Mouse (Mus musculus): Measurements from ENCODE around the gene Tmem252. TPM values are rescaled to one million over a fixed set of nuclear protein-coding genes. Genes with fewer than 3 reads are reported as not detected.

The Tmem252 gene
- polyA plus RNA-seq, 1 experiment from 2014 or later, result 3.8 TPM

GRCm38 (mm10) chr19:24650428-24650827 lies 23.4 kb upstream of the Tmem252 start:
- no peak for ATAC-seq
- 79% methylated on average over 8 of the region's 8 CpGs for WGBS
- no peak overlapping the region for H3K27ac ChIP-seq (ENCODE audit: low read length)

GRCm38 (mm10) chr19:24651595-24651994 lies 22.2 kb upstream of the Tmem252 start:
- 64% methylated on average over 2 of the region's 2 CpGs for WGBS
- no peak overlapping the region for H3K4me2 ChIP-seq (ENCODE audit: low read depth, low read length)
- no peaks in the 10 kb centered on the region for H3K4me1 ChIP-seq (ENCODE audit: control insufficient read depth, insufficient read depth, low read length)
- no peak for ATAC-seq
- no peak overlapping the region for H3K4me3 ChIP-seq (ENCODE audit: low read length)
- no peak overlapping the region for H3K27ac ChIP-seq (ENCODE audit: low read length)
- H3K9ac ChIP-seq (ENCODE audit: low read depth, low read length), result no peak overlapping the region
- H3K27me3 ChIP-seq (replicated peaks; ENCODE audit: control insufficient read depth, insufficient read depth, low read length), result no peaks in the 10 kb centered on the region
- H3K36me3 ChIP-seq (ENCODE audit: control insufficient read depth, insufficient read depth, low read length), result no peaks in the 10 kb centered on the region
- no peaks in the 10 kb centered on the region for H3K9me3 ChIP-seq (ENCODE audit: control insufficient read depth, low read length)

More at GRCm38 (mm10) chr19:24650428-24650827, 23.4 kb upstream of the Tmem252 start:
- H3K9ac ChIP-seq (ENCODE audit: low read depth, low read length), result no peak overlapping the region
- H3K27me3 ChIP-seq (replicated peaks; ENCODE audit: control insufficient read depth, insufficient read depth, low read length), result no peaks in the 10 kb centered on the region
- H3K9me3 ChIP-seq (ENCODE audit: control insufficient read depth, low read length), result no peaks in the 10 kb centered on the region
- no peaks in the 10 kb centered on the region for H3K4me1 ChIP-seq (ENCODE audit: control insufficient read depth, insufficient read depth, low read length)
- no peak overlapping the region for H3K4me3 ChIP-seq (ENCODE audit: low read length)
- H3K36me3 ChIP-seq (ENCODE audit: control insufficient read depth, insufficient read depth, low read length), result no peaks in the 10 kb centered on the region
- no peak overlapping the region for H3K4me2 ChIP-seq (ENCODE audit: low read depth, low read length)

GRCm38 (mm10) chr19:24652342-24653019 lies 21.3 kb upstream of the Tmem252 start:
- Histone ChIP-seq H3K27ac (ENCODE audit: low read length) (no peak overlapping the region), H3K4me1 (ENCODE audit: control insufficient read depth, insufficient read depth, low read length) (no peaks in the 10 kb centered on the region), H3K9ac (ENCODE audit: low read depth, low read length) (no peak overlapping the region), H3K4me3 (ENCODE audit: low read length) (no peak overlapping the region), H3K9me3 (ENCODE audit: control insufficient read depth, low read length) (no peaks in the 10 kb centered on the region), H3K27me3 (replicated peaks; ENCODE audit: control insufficient read depth, insufficient read depth, low read length) (no peaks in the 10 kb centered on the region), H3K36me3 (ENCODE audit: control insufficient read depth, insufficient read depth, low read length) (no peaks in the 10 kb centered on the region), H3K4me2 (ENCODE audit: low read depth, low read length) (no peak overlapping the region)
- WGBS, result 37% methylated on average over 6 of the region's 6 CpGs
- peak; percentile 86 for ATAC-seq

GRCm38 (mm10) chr19:24653230-24653799 lies 20.5 kb upstream of the Tmem252 start:
- Histone ChIP-seq H3K9me3 (ENCODE audit: control insufficient read depth, low read length) (no peaks in the 10 kb centered on the region), H3K27me3 (replicated peaks; ENCODE audit: control insufficient read depth, insufficient read depth, low read length) (no peaks in the 10 kb centered on the region), H3K4me2 (ENCODE audit: low read depth, low read length) (no peak overlapping the region), H3K9ac (ENCODE audit: low read depth, low read length) (no peak overlapping the region), H3K27ac (ENCODE audit: low read length) (no peak overlapping the region), H3K36me3 (ENCODE audit: control insufficient read depth, insufficient read depth, low read length) (no peaks in the 10 kb centered on the region), H3K4me3 (ENCODE audit: low read length) (no peak overlapping the region), H3K4me1 (ENCODE audit: control insufficient read depth, insufficient read depth, low read length) (no peaks in the 10 kb centered on the region)
- no peak for ATAC-seq
- 68% methylated on average over 9 of the region's 9 CpGs for WGBS

GRCm38 (mm10) chr19:24656981-24657380 lies 16.8 kb upstream of the Tmem252 start:
- no peak for ATAC-seq
- Histone ChIP-seq H3K9ac (ENCODE audit: low read depth, low read length) (no peak overlapping the region), H3K36me3 (ENCODE audit: control insufficient read depth, insufficient read depth, low read length) (no peaks in the 10 kb centered on the region), H3K27ac (ENCODE audit: low read length) (no peak overlapping the region), H3K27me3 (replicated peaks; ENCODE audit: control insufficient read depth, insufficient read depth, low read length) (no peaks in the 10 kb centered on the region), H3K4me2 (ENCODE audit: low read depth, low read length) (no peak overlapping the region), H3K9me3 (ENCODE audit: control insufficient read depth, low read length) (no peaks in the 10 kb centered on the region), H3K4me3 (ENCODE audit: low read length) (no peak overlapping the region), H3K4me1 (ENCODE audit: control insufficient read depth, insufficient read depth, low read length) (no peaks in the 10 kb centered on the region)
- WGBS, result 61% methylated on average over 3 of the region's 3 CpGs

DNA sequence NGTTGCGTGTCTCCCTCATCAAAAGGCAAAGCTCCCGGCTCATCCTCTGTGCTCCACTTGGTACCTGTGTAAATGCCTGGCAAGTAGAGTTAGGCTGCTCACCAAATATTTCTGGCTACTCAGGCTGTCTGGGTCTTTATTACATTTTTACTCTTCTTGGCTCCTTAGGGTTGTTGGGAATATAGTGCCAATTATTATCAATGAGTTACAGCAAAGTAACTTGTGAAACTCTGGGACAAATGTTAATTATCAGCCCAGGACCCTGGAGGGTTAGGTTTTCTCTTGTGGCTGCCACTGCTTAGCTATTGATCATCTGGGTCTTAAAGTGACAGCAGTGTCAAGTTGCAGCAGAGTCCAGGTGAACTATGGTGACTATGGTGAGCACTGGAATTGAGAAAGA lies 11.5 kb upstream of the Tmem252 start:
- H3K27ac ChIP-seq (ENCODE audit: low read length), result no peak overlapping the region
- no peaks in the 10 kb centered on the region for H3K9me3 ChIP-seq (ENCODE audit: control insufficient read depth, low read length)
- no peak overlapping the region for H3K4me2 ChIP-seq (ENCODE audit: low read depth, low read length)
- WGBS, result 85% methylated on average over 2 of the region's 2 CpGs
- no peaks in the 10 kb centered on the region for H3K27me3 ChIP-seq (replicated peaks; ENCODE audit: control insufficient read depth, insufficient read depth, low read length)
- no peak overlapping the region for H3K9ac ChIP-seq (ENCODE audit: low read depth, low read length)
- H3K4me1 ChIP-seq (ENCODE audit: control insufficient read depth, insufficient read depth, low read length), result no peaks in the 10 kb centered on the region
- no peak overlapping the region for H3K4me3 ChIP-seq (ENCODE audit: low read length)
- H3K36me3 ChIP-seq (ENCODE audit: control insufficient read depth, insufficient read depth, low read length), result no peaks in the 10 kb centered on the region
- no peak for ATAC-seq

DNA sequence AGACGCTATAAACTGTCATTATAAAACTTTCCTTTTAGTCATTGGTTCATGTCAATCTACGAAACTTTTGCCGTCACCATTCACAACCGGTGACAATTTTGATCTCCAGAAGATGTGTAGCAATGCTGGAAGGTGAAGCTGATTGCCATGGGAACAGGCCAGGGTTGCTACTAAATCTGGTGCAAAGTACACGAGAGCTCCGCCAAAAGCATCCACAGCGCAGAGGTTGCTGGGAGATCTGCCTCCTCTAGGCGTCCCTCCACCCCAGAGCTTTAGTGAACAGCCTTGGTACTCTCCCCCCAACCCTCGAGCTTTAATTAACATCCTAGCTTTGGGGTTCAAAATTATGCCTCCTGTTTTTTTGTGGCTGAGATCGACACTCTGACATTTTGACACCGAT lies 8.0 kb upstream of the Tmem252 start:
- Histone ChIP-seq H3K4me2 (ENCODE audit: low read depth, low read length) (no peak overlapping the region), H3K4me1 (ENCODE audit: control insufficient read depth, insufficient read depth, low read length) (no peaks in the 10 kb centered on the region), H3K36me3 (ENCODE audit: control insufficient read depth, insufficient read depth, low read length) (no peaks in the 10 kb centered on the region), H3K27me3 (replicated peaks; ENCODE audit: control insufficient read depth, insufficient read depth, low read length) (no peaks in the 10 kb centered on the region), H3K4me3 (ENCODE audit: low read length) (no peak overlapping the region), H3K9ac (ENCODE audit: low read depth, low read length) (no peak overlapping the region), H3K27ac (ENCODE audit: low read length) (no peak overlapping the region), H3K9me3 (ENCODE audit: control insufficient read depth, low read length) (no peaks in the 10 kb centered on the region)
- 75% methylated on average over 11 of the region's 11 CpGs for WGBS
- ATAC-seq, result no peak

DNA sequence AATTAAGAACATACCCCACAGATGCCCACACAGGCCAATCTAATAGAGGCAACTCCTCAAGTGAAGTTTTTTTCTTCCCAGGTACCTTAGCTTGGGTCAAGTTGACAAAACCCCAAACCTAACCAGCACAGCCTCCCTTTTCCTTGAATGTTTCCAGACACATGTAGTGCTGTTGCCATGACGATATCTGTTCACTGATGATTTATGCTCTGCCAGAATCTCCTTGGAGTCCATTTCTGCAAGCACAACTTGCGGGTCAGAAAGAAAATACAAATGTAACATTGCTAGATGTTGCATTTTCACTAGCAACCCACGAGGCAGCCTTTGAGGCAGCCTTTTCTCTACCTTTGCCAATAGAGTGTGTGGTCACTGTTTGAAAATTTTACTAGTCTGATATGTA lies 6.3 kb upstream of the Tmem252 start:
- no peak overlapping the region for H3K4me3 ChIP-seq (ENCODE audit: low read length)
- WGBS, result 66% methylated on average over 3 of the region's 3 CpGs
- no peak overlapping the region for H3K27ac ChIP-seq (ENCODE audit: low read length)
- no peak overlapping the region for H3K9ac ChIP-seq (ENCODE audit: low read depth, low read length)
- 0 out of 2 replicates have a peak, but pooled peaks cover under 1% of the 10 kb centered on the region for H3K4me1 ChIP-seq (ENCODE audit: control insufficient read depth, insufficient read depth, low read length)
- no peaks in the 10 kb centered on the region for H3K9me3 ChIP-seq (ENCODE audit: control insufficient read depth, low read length)
- no peak for ATAC-seq
- H3K27me3 ChIP-seq (replicated peaks; ENCODE audit: control insufficient read depth, insufficient read depth, low read length), result no peaks in the 10 kb centered on the region
- H3K4me2 ChIP-seq (ENCODE audit: low read depth, low read length), result no peak overlapping the region
- H3K36me3 ChIP-seq (ENCODE audit: control insufficient read depth, insufficient read depth, low read length), result no peaks in the 10 kb centered on the region

GRCm38 (mm10) chr19:24671571-24671970 lies 2.2 kb upstream of the Tmem252 start:
- Histone ChIP-seq H3K4me2 (ENCODE audit: low read depth, low read length) (no peak overlapping the region), H3K27me3 (replicated peaks; ENCODE audit: control insufficient read depth, insufficient read depth, low read length) (no peaks in the 10 kb centered on the region), H3K27ac (ENCODE audit: low read length) (no peak overlapping the region), H3K36me3 (ENCODE audit: control insufficient read depth, insufficient read depth, low read length) (no peaks in the 10 kb centered on the region), H3K9me3 (ENCODE audit: control insufficient read depth, low read length) (no peaks in the 10 kb centered on the region), H3K4me3 (ENCODE audit: low read length) (no peak overlapping the region), H3K9ac (ENCODE audit: low read depth, low read length) (no peak overlapping the region), H3K4me1 (ENCODE audit: control insufficient read depth, insufficient read depth, low read length) (peaks cover 16% of the 10 kb centered on the region; the same call in 1 of the 2 replicates)
- 71% methylated on average over 3 of the region's 3 CpGs for WGBS
- no peak for ATAC-seq

Measured in intestine, embryonic 16.5 days (tissue).